In genomic region chr4:102988526-102988925, GRCm38 (mm10) we compare ENCODE assay signal across 35 mouse cellular contexts. TPM values are rescaled to one million over a fixed set of nuclear protein-coding genes. Genes with fewer than 3 reads are reported as not detected.
DNase-seq lines count a peak whose midpoint lies in the region; ATAC-seq and TF ChIP-seq lines count a peak whose summit lies in the region.
"Had no signal": no experiment of that assay in that cellular context is flagged by ENCODE, and none has a peak within 500 bp of the region (broad histone marks: within the 10 kb centered on the region; RNA-seq: fewer than 3 reads in every experiment).

No protein-coding gene starts in this region.

- ATAC-seq in heart, embryonic 15.5 days (replicated peaks; ENCODE audit: insufficient number of reproducible peaks, insufficient read depth, low FRiP score, low read depth), result no peak; the same call in 1 of the 2 replicates
- no peak for ATAC-seq in midbrain, embryonic 14.5 days (ENCODE audit: low FRiP score, low TSS enrichment)
- ATAC-seq: forebrain, embryonic 14.5 days; forebrain, postnatal 0 days; inflammation-experienced regulatory T-cells, adult 6 months; Patski had no signal

- H3K27ac ChIP-seq in heart, embryonic 15.5 days, result 0 out of 2 replicates have a peak overlapping the region, but pooled peaks have one; percentile 1
- peak overlapping the region; percentile 100 for H3K27ac ChIP-seq in thymus, adult 2 months (ENCODE audit: control insufficient read depth, insufficient read depth, low read length)
- no peak overlapping the region for H3K27ac ChIP-seq in midbrain, embryonic 14.5 days (replicated peaks; ENCODE audit: low read depth, low read length)
- H3K27ac ChIP-seq: embryonic facial prominence, embryonic 12.5 days; embryonic facial prominence, embryonic 15.5 days; gastrocnemius, adult 2 months; hindbrain, embryonic 12.5 days; hindbrain, embryonic 15.5 days had no signal

- H3K4me1 ChIP-seq in heart, embryonic 15.5 days (replicated peaks), result no peaks in the 10 kb centered on the region
- H3K4me1 ChIP-seq in thymus, adult 2 months (replicated peaks; ENCODE audit: control insufficient read depth, insufficient read depth, low read length), result peaks cover 31% of the 10 kb centered on the region
- no peaks in the 10 kb centered on the region for H3K4me1 ChIP-seq in midbrain, embryonic 14.5 days (ENCODE audit: control insufficient read depth, insufficient read depth, low read length)
- H3K4me1 ChIP-seq: embryonic facial prominence, embryonic 15.5 days; hindbrain, embryonic 12.5 days; hindbrain, embryonic 15.5 days had no signal

- no peak overlapping the region for H3K4me3 ChIP-seq in heart, embryonic 15.5 days
- peak overlapping the region; percentile 7 for H3K4me3 ChIP-seq in thymus, adult 2 months (ENCODE audit: control insufficient read depth, insufficient read depth, low read length)
- H3K4me3 ChIP-seq in midbrain, embryonic 14.5 days (replicated peaks; ENCODE audit: low read depth, low read length), result no peak overlapping the region
- H3K4me3 ChIP-seq: embryonic facial prominence, embryonic 12.5 days; embryonic facial prominence, embryonic 15.5 days; gastrocnemius, adult 2 months; hindbrain, embryonic 12.5 days; hindbrain, embryonic 15.5 days had no signal

- no peaks in the 10 kb centered on the region for H3K36me3 ChIP-seq in heart, embryonic 15.5 days
- H3K36me3 ChIP-seq in thymus, adult 2 months (ENCODE audit: control insufficient read depth, insufficient read depth, low read length), result no peaks in the 10 kb centered on the region
- no peaks in the 10 kb centered on the region for H3K36me3 ChIP-seq in midbrain, embryonic 14.5 days (ENCODE audit: control insufficient read depth, insufficient read depth, low read length)
- H3K36me3 ChIP-seq: embryonic facial prominence, embryonic 12.5 days; embryonic facial prominence, embryonic 15.5 days; G1E; hindbrain, embryonic 12.5 days; hindbrain, embryonic 15.5 days had no signal

- TF ChIP-seq CTCF in thymus, adult 2 months (IDR thresholded peaks at IDR 0.05; ENCODE audit: borderline replicate concordance, control insufficient read depth, extremely low read depth, insufficient read depth, low read length, poor library complexity), result no peak

- H3K27me3 ChIP-seq in heart, embryonic 15.5 days, result no peaks in the 10 kb centered on the region
- no peaks in the 10 kb centered on the region for H3K27me3 ChIP-seq in thymus, adult 2 months (ENCODE audit: control insufficient read depth, insufficient read depth, low read length)
- no peaks in the 10 kb centered on the region for H3K27me3 ChIP-seq in midbrain, embryonic 14.5 days (ENCODE audit: control insufficient read depth, insufficient read depth, low read length)
- H3K27me3 ChIP-seq: CH12.LX; embryonic facial prominence, embryonic 12.5 days; embryonic facial prominence, embryonic 15.5 days; hindbrain, embryonic 12.5 days; hindbrain, embryonic 15.5 days; Patski had no signal

- WGBS in heart, embryonic 15.5 days, result 52% methylated on average over 6 of the region's 6 CpGs
- 63% methylated on average over 6 of the region's 6 CpGs for WGBS in thymus, adult 2 months
- 83% methylated on average over 6 of the region's 6 CpGs for WGBS in midbrain, embryonic 14.5 days

- DNase-seq in heart, adult 18-20 months, result no peak
- DNase-seq in induced T-regulatory cell, adult 2 months (ENCODE audit: low read depth), result peak; percentile 25
- peak; percentile 56 for DNase-seq in thymus, adult 2 months
- DNase-seq in thymus, postnatal 25 days, result peak; percentile 61
- DNase-seq in right cerebral cortex, postnatal 4 days, result no peak
- DNase-seq in midbrain, embryonic 14.5 days, result no peak
- no peak for DNase-seq in kidney, adult 11 months
- DNase-seq: adrenal gland, postnatal 10 days; adrenal gland, postnatal 36 days; B cell, adult 2 months; cerebellum, adult 18-20 months; cerebellum, adult 9-10 months; cerebellum, postnatal 14 days; forebrain, postnatal 0 days; gastrocnemius, adult 2 months; gastrocnemius, postnatal 14 days had no signal

- no peak overlapping the region for H3K9ac ChIP-seq in heart, embryonic 15.5 days
- H3K9ac ChIP-seq in midbrain, embryonic 14.5 days (replicated peaks; ENCODE audit: low read length), result no peak overlapping the region
- H3K9ac ChIP-seq: embryonic facial prominence, embryonic 12.5 days; embryonic facial prominence, embryonic 15.5 days; forebrain, postnatal 0 days; hindbrain, embryonic 12.5 days; hindbrain, embryonic 15.5 days had no signal

- H3K4me2 ChIP-seq in heart, embryonic 15.5 days, result no peak overlapping the region
- no peak overlapping the region for H3K4me2 ChIP-seq in midbrain, embryonic 14.5 days (ENCODE audit: low read length)
- H3K4me2 ChIP-seq: embryonic facial prominence, embryonic 12.5 days; embryonic facial prominence, embryonic 15.5 days; heart, embryonic 11.5 days; hindbrain, embryonic 12.5 days; hindbrain, embryonic 15.5 days had no signal

- TF ChIP-seq POLR2A in thymus, adult 2 months (IDR thresholded peaks at IDR 0.05; ENCODE audit: control insufficient read depth, extremely low read depth, insufficient read depth, low read length, poor library complexity), result no peak

- no peaks in the 10 kb centered on the region for H3K9me3 ChIP-seq in heart, embryonic 15.5 days (replicated peaks)
- H3K9me3 ChIP-seq in midbrain, embryonic 14.5 days (ENCODE audit: control insufficient read depth, low read length), result no peaks in the 10 kb centered on the region
- H3K9me3 ChIP-seq: embryonic facial prominence, embryonic 12.5 days; embryonic facial prominence, embryonic 15.5 days; G1E; hindbrain, embryonic 12.5 days; hindbrain, embryonic 15.5 days had no signal

RNA-seq across cellular contexts. Expression of gene Tctex1d1, which starts 10.1 kb away (rescaled TPM):
- polyA plus RNA-seq in heart, embryonic 15.5 days (2015; fragmentation: Nextera tagmentation; extraction: Ambion mirVana), result 1.1 TPM in 1 of 2 replicates, not detected in the other
- not detected for total RNA-seq in heart, adult 18-20 months (2021)
- 18.1 and 20.0 TPM in 2 replicates for polyA plus RNA-seq in thymus, adult 2 months (2012; rRNA removed)
- 0.61 and 1.2 TPM in 2 replicates for polyA plus RNA-seq in midbrain, embryonic 14.5 days (2014; fragmentation: Nextera tagmentation; extraction: Ambion mirVana)
- total RNA-seq: adrenal gland, adult 18-20 months; adrenal gland, postnatal 10 days; adrenal gland, postnatal 36 days; CH12.LX; gastrocnemius, adult 2 months; gastrocnemius, postnatal 14 days; heart, adult 8-10 months; heart, postnatal 25 days; hematopoietic stem cell, adult 5-6 weeks had no signal
- polyA plus RNA-seq: G1E; heart, embryonic 11.5 days; heart, embryonic 14.5 days; Patski had no signal

RNA-seq across cellular contexts. Expression of gene Insl5, which starts 38.1 kb away (rescaled TPM):
- 1.1 TPM in 1 of 2 replicates, not detected in the other for polyA plus RNA-seq in heart, embryonic 15.5 days (2015; fragmentation: Nextera tagmentation; extraction: Ambion mirVana)
- total RNA-seq in heart, adult 18-20 months (2021), result not detected
- 15.7 and 19.4 TPM in 2 replicates for polyA plus RNA-seq in thymus, adult 2 months (2012; rRNA removed)
- polyA plus RNA-seq in midbrain, embryonic 14.5 days (2014; fragmentation: Nextera tagmentation; extraction: Ambion mirVana), result not detected in 2 replicates
- total RNA-seq: adrenal gland, adult 18-20 months; adrenal gland, postnatal 10 days; adrenal gland, postnatal 36 days; CH12.LX; common myeloid progenitor, adult 5-6 weeks; G1E; gastrocnemius, adult 2 months; gastrocnemius, postnatal 14 days; gastrocnemius, postnatal 4 days; heart, adult 8-10 months; heart, postnatal 25 days; hematopoietic stem cell, adult 5-6 weeks had no signal
- polyA plus RNA-seq: embryonic facial prominence, embryonic 15.5 days; forebrain, embryonic 11.5 days; forebrain, embryonic 14.5 days; forebrain, postnatal 0 days; G1E; heart, embryonic 14.5 days; inflammation-experienced regulatory T-cells, adult 6 months; Patski had no signal

Comparison
In these comparisons a context has a peak if more than half of its experiments do, and no peak if none do; other contexts are left out.
1. DNase-seq: peak in induced T-regulatory cell, adult 2 months (single experiment), thymus, adult 2 months (single experiment) and thymus, postnatal 25 days (single experiment); none in heart, adult 18-20 months (0 of 2), right cerebral cortex, postnatal 4 days (single experiment), midbrain, embryonic 14.5 days (single experiment) and kidney, adult 11 months (single experiment).